ENCODE assay signal across 8 mouse cellular contexts in genomic region chr19:44280755-44281154, GRCm38 (mm10). TPM values are rescaled to one million over a fixed set of nuclear protein-coding genes. Genes with fewer than 3 reads are reported as not detected.
A peak's percentile ranks its signal among the peaks of the same experiment; 100 is the strongest.
DNase-seq lines count a peak whose midpoint lies in the region; ATAC-seq and TF ChIP-seq lines count a peak whose summit lies in the region.

No protein-coding gene starts in this region.

- H3K4me3 ChIP-seq in testis, adult 2 months (ENCODE audit: control insufficient read depth, low read depth, low read length) = no peak overlapping the region
- no peak overlapping the region for H3K4me3 ChIP-seq in embryonic facial prominence, embryonic 12.5 days
- H3K4me3 ChIP-seq in hindbrain, embryonic 15.5 days = no peak overlapping the region
- H3K4me3 ChIP-seq in liver, embryonic 16.5 days (ENCODE audit: low read depth, low read length) = no peak overlapping the region
- no peak overlapping the region for H3K4me3 ChIP-seq in stomach, embryonic 14.5 days (ENCODE audit: low read depth, low read length)

- H3K4me1 ChIP-seq in testis, adult 2 months (ENCODE audit: control insufficient read depth, insufficient read depth, low read length) = peaks cover 19% of the 10 kb centered on the region
- peaks cover 38% of the 10 kb centered on the region for H3K4me1 ChIP-seq in embryonic facial prominence, embryonic 12.5 days
- peaks cover 35% of the 10 kb centered on the region for H3K4me1 ChIP-seq in hindbrain, embryonic 15.5 days (replicated peaks)
- H3K4me1 ChIP-seq in liver, embryonic 16.5 days (ENCODE audit: control insufficient read depth, low read depth, low read length) = peaks cover 46% of the 10 kb centered on the region
- H3K4me1 ChIP-seq in stomach, embryonic 14.5 days (ENCODE audit: control insufficient read depth, insufficient read depth, low read length) = peaks cover 33% of the 10 kb centered on the region; the same call in 1 of the 2 replicates

- H3K9ac ChIP-seq in embryonic facial prominence, embryonic 12.5 days = no peak overlapping the region
- no peak overlapping the region for H3K9ac ChIP-seq in hindbrain, embryonic 15.5 days
- 0 out of 2 replicates have a peak overlapping the region, but pooled peaks have one; percentile 6 for H3K9ac ChIP-seq in liver, embryonic 16.5 days (ENCODE audit: low read depth, low read length)
- H3K9ac ChIP-seq in stomach, embryonic 14.5 days (replicated peaks; ENCODE audit: low read depth, low read length) = no peak overlapping the region

- no peaks in the 10 kb centered on the region for H3K36me3 ChIP-seq in testis, adult 2 months (ENCODE audit: control insufficient read depth, insufficient read depth, low read length)
- H3K36me3 ChIP-seq in embryonic facial prominence, embryonic 12.5 days = no peaks in the 10 kb centered on the region
- H3K36me3 ChIP-seq in hindbrain, embryonic 15.5 days = no peaks in the 10 kb centered on the region
- H3K36me3 ChIP-seq in liver, embryonic 16.5 days (ENCODE audit: control insufficient read depth, insufficient read depth) = no peaks in the 10 kb centered on the region
- H3K36me3 ChIP-seq in stomach, embryonic 14.5 days (ENCODE audit: control insufficient read depth, insufficient read depth, low read length) = no peaks in the 10 kb centered on the region

- 8% methylated on average over 6 of the region's 6 CpGs for WGBS in embryonic facial prominence, embryonic 12.5 days
- WGBS in hindbrain, embryonic 15.5 days = 10% methylated on average over 6 of the region's 6 CpGs
- WGBS in liver, embryonic 16.5 days (ENCODE audit: insufficient replicate concordance) = 17% methylated on average over 6 of the region's 6 CpGs
- WGBS in stomach, embryonic 14.5 days = 7% methylated on average over 6 of the region's 6 CpGs

- no peak for ATAC-seq in embryonic facial prominence, embryonic 12.5 days (ENCODE audit: insufficient number of reproducible peaks, insufficient read depth, low FRiP score, low TSS enrichment)
- ATAC-seq in hindbrain, embryonic 15.5 days (ENCODE audit: low FRiP score, low read depth) = no peak
- no peak for ATAC-seq in liver, embryonic 16.5 days (ENCODE audit: low read depth)
- no peak for ATAC-seq in stomach, embryonic 14.5 days (ENCODE audit: insufficient number of reproducible peaks, insufficient read depth, low FRiP score, low read depth)

- TF ChIP-seq CTCF in testis, adult 2 months (IDR thresholded peaks at IDR 0.05; ENCODE audit: control insufficient read depth, insufficient read depth, insufficient replicate concordance, low read depth, low read length) = no peak

- no peaks in the 10 kb centered on the region for H3K27me3 ChIP-seq in testis, adult 2 months (ENCODE audit: control insufficient read depth, insufficient read depth, low read length)
- H3K27me3 ChIP-seq in embryonic facial prominence, embryonic 12.5 days = no peaks in the 10 kb centered on the region
- no peaks in the 10 kb centered on the region for H3K27me3 ChIP-seq in hindbrain, embryonic 15.5 days
- H3K27me3 ChIP-seq in liver, embryonic 16.5 days (ENCODE audit: control insufficient read depth, insufficient read depth, low read depth, low read length) = no peaks in the 10 kb centered on the region
- no peaks in the 10 kb centered on the region for H3K27me3 ChIP-seq in stomach, embryonic 14.5 days (ENCODE audit: control insufficient read depth, insufficient read depth, low read length)

- no peak for DNase-seq in testis, postnatal 14 days (ENCODE audit: low spot score)
- no peak for DNase-seq in frontal cortex, postnatal 36 days (ENCODE audit: low spot score in 2 of 2)
- DNase-seq in cerebellum, postnatal 25 days = no peak

- no peak for TF ChIP-seq POLR2A in testis, adult 2 months (IDR thresholded peaks at IDR 0.05; ENCODE audit: control insufficient read depth, low read depth, low read length)

- H3K4me2 ChIP-seq in embryonic facial prominence, embryonic 12.5 days (replicated peaks) = no peak overlapping the region
- no peak overlapping the region for H3K4me2 ChIP-seq in hindbrain, embryonic 15.5 days
- H3K4me2 ChIP-seq in liver, embryonic 16.5 days (ENCODE audit: low read depth, low read length) = no peak overlapping the region
- no peak overlapping the region for H3K4me2 ChIP-seq in stomach, embryonic 14.5 days (replicated peaks; ENCODE audit: low read depth, low read length)

- H3K27ac ChIP-seq in testis, adult 2 months (ENCODE audit: control insufficient read depth, insufficient read depth, low read depth, low read length) = peak overlapping the region; percentile 7
- H3K27ac ChIP-seq in embryonic facial prominence, embryonic 12.5 days = peak overlapping the region; percentile 76
- H3K27ac ChIP-seq in hindbrain, embryonic 15.5 days (replicated peaks) = peak overlapping the region; percentile 5; the same call in 1 of the 2 replicates
- peak overlapping the region; percentile 4; the same call in 1 of the 2 replicates for H3K27ac ChIP-seq in liver, embryonic 16.5 days (ENCODE audit: low read length)
- peak overlapping the region; percentile 34 for H3K27ac ChIP-seq in stomach, embryonic 14.5 days (ENCODE audit: low read length)

- no peaks in the 10 kb centered on the region for H3K9me3 ChIP-seq in embryonic facial prominence, embryonic 12.5 days
- no peaks in the 10 kb centered on the region for H3K9me3 ChIP-seq in hindbrain, embryonic 15.5 days
- no peaks in the 10 kb centered on the region for H3K9me3 ChIP-seq in liver, embryonic 16.5 days (replicated peaks; ENCODE audit: control insufficient read depth, low read length)
- H3K9me3 ChIP-seq in stomach, embryonic 14.5 days (ENCODE audit: control insufficient read depth, low read depth, low read length) = no peaks in the 10 kb centered on the region

RNA-seq across cellular contexts. Expression of gene Scd2, which starts 12.7 kb away (rescaled TPM):
- 60.9 and 71.6 TPM in 2 replicates for polyA plus RNA-seq in testis, adult 2 months (2012; rRNA removed)
- 294 and 311 TPM in 2 replicates for polyA plus RNA-seq in embryonic facial prominence, embryonic 12.5 days (2016; fragmentation: Nextera tagmentation; extraction: Ambion mirVana)
- 288 and 295 TPM in 2 replicates for polyA plus RNA-seq in hindbrain, embryonic 15.5 days (2015; fragmentation: Nextera tagmentation; extraction: Ambion mirVana)
- polyA plus RNA-seq in liver, embryonic 16.5 days (2015; fragmentation: Nextera tagmentation; extraction: Ambion mirVana) = 131 and 147 TPM in 2 replicates
- 237 and 282 TPM in 2 replicates for polyA plus RNA-seq in stomach, embryonic 14.5 days (2014; fragmentation: Nextera tagmentation; extraction: Ambion mirVana)

RNA-seq across cellular contexts. Expression of gene Scd4, which starts 52.1 kb away (rescaled TPM):
- polyA plus RNA-seq in testis, adult 2 months (2012; rRNA removed) = 0.22 and 0.37 TPM in 2 replicates
- 0.09 TPM in 2 replicates for polyA plus RNA-seq in embryonic facial prominence, embryonic 12.5 days (2016; fragmentation: Nextera tagmentation; extraction: Ambion mirVana)
- polyA plus RNA-seq in hindbrain, embryonic 15.5 days (2015; fragmentation: Nextera tagmentation; extraction: Ambion mirVana) = 0.10 and 0.12 TPM in 2 replicates
- 0.04 and 0.07 TPM in 2 replicates for polyA plus RNA-seq in liver, embryonic 16.5 days (2015; fragmentation: Nextera tagmentation; extraction: Ambion mirVana)
- polyA plus RNA-seq in stomach, embryonic 14.5 days (2014; fragmentation: Nextera tagmentation; extraction: Ambion mirVana) = 0.10 and 0.25 TPM in 2 replicates

Comparison
In these comparisons a context has a peak if more than half of its experiments do, and no peak if none do; other contexts are left out.
1. H3K27ac ChIP-seq: peak in every context shown above with its lines; median percentile 76 in embryonic facial prominence, embryonic 12.5 days; 34 in stomach, embryonic 14.5 days; 7 in testis, adult 2 months; 5 in hindbrain, embryonic 15.5 days; 4 in liver, embryonic 16.5 days.